Mouse (Mus musculus) ES-E14 (cell line): ENCODE results near the gene Igf2r.

ENCODE experiments used
- HCFC1 ChIP-seq: IDR thresholded peaks from 2 replicates; pipeline ENCODE4 v1.6.1; 2012; ENCODE audit warnings: low read length, inconsistent platforms, borderline replicate concordance; ENCODE audit not compliant: insufficient read depth
- MAFK ChIP-seq: IDR thresholded peaks from 2 replicates; pipeline ENCODE4 v1.6.1; 2014; ENCODE audit warnings: mild to moderate bottlenecking, low read depth, low read length, inconsistent platforms; ENCODE audit not compliant: insufficient read depth
- ZC3H11A ChIP-seq: IDR thresholded peaks from 2 replicates; pipeline ENCODE4 v1.6.1; 2012; ENCODE audit warnings: low read depth, mild to moderate bottlenecking, inconsistent platforms, low read length, borderline replicate concordance
- ZNF384 ChIP-seq: IDR thresholded peaks from 2 replicates; pipeline ENCODE4 v1.6.1; 2012; ENCODE audit warnings: low read depth, low read length, inconsistent platforms

DNA sequence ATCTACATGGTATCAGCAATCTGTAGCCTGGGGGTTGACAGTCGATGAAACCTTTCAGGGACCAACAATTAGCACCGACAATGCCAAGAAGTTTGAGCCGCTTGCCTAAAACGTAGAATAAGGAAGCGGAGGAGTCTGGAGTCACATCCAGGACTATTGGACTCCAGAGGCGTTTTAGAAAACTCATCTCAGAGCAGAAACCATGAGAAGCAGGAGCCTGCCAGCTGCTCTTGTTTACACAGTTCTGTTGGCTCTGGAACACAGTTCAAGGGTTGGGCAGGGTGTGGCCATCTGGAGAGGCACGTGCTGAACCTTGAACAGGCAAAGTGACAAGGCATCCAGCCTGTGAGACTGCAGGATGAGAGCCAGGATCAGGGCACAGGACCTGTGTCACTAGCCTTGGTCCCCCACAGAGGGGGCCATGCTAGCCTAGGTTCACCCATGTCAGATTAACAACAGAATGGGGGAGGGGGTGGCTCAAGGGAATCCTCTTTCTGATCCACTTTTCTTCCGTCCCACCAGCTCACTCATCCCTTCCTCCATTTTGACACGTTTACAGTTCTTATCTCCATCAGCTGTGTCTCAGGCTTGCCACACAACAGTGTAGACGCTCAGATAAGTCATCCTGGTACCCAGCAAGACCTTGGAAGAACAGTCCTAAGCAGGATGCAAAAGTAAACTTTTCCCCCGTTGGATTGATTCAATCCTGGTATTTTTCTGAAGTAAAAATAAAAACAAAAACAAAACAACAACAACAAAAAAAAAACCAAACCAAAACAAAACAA lies 23.1 kb upstream of the Igf2r start:
- TF ChIP-seq ZNF384 (no peak), HCFC1 (no peak), MAFK (no peak), ZC3H11A (no peak)
